Mouse (Mus musculus) spleen, postnatal 0 days (tissue): Measurements from ENCODE around the gene Gm5795. TPM values are rescaled to one million over a fixed set of nuclear protein-coding genes. Genes with fewer than 3 reads are reported as not detected.

Experiments
- polyA plus RNA-seq: library from polyadenylated mRNA; unstranded; fragments of >200 nt; fragmentation: Nextera tagmentation; extraction: Ambion mirVana; gene quantifications from 2 replicates; pipeline ENCODE4 v1.2.1, GENCODE M21; 2015

Gm5795 gene
- polyA plus RNA-seq, result not detected in 2 replicates

GRCm38 (mm10) chr14:3187955-3188354, at the start of gene Gm5795:
TSS of gene Gm5795 (plus strand) at chr14:3188255.

DNA sequence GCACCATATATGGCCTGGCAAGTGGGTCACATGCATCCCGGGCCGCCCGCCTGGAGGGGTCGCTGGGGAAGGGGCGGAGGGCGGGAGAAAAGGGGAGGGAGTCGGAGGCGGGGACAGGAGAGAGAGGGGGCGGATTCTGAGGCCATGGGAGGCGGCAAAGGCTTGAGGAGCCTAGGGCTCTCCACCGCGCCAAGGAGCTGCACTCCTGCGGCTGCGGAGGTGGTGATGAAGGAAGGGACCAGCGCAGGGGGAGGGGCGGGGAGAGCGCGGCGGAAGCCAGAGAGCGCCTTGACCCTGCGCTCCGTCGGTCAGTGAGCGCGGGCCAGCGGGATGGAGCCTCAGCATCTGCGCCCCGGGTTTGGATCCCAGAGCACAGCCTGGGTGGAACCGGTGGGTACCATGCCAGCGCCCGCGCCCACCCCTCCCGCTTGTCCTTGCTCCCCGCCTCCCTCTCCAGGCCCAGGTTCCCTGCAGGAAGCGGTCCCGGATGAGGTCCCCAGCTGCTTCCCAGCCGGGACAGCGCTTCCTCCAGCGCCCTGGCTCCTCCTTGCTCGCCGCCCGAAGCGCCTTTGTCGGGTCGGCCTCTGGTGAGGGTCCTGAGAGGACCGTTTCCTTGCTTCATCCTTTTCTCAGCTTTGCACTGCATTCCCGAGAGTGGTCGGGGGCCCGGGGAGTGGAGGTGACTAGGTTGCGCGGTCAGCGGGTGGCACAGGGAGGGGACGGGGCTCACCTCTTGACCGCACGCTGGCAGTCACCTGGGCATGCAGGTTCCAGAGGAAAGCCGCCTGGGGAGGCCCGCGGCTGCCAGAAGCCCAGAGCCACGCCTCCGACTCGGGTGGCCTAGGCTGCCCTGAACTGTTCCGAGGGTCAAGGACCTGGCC, 20.5 kb downstream of the Gm5795 start, which contains the start of gene D830030K20Rik:
Gene D830030K20Rik, plus strand, starts transcription at position 217 of the 881 bp plus-strand sequence.

Other genes with a start within 250 kb of the Gm5795 start
- not detected in 2 replicates for gene Gm2888, start 158.3 kb upstream of the Gm5795 start, polyA plus RNA-seq
- gene Gm2897, start 139.0 kb upstream of the Gm5795 start, polyA plus RNA-seq, result 0.34 and 0.57 TPM in 2 replicates
- gene Gm10340, start 54.3 kb upstream of the Gm5795 start, polyA plus RNA-seq, result not detected in 2 replicates
- gene D830030K20Rik, start 20.2 kb downstream of the Gm5795 start, polyA plus RNA-seq, result 0.93 and 1.2 TPM in 2 replicates
- gene Gm2956, start 144.4 kb downstream of the Gm5795 start, polyA plus RNA-seq, result not detected in 2 replicates
- gene Gm10413, start 206.8 kb downstream of the Gm5795 start, polyA plus RNA-seq, result not detected in 2 replicates
- gene Gm10409, start 224.4 kb downstream of the Gm5795 start, polyA plus RNA-seq, result 0.13 and 0.15 TPM in 2 replicates
- 0.10 TPM in 1 of 2 replicates, not detected in the other for gene Gm3005, start 239.8 kb downstream of the Gm5795 start, polyA plus RNA-seq